Mouse (Mus musculus) spleen, postnatal 4 days (tissue): ENCODE data around the gene Pcsk7.

Source experiments
- DNase-seq, 2 experiments: peaks; one replicate each; pipeline ENCODE4 v3.0.0; 2022; ENCODE audit warnings: low spot score in 2 of 2

Gene Pcsk7

GRCm38 (mm10) chr9:45938952-45939637, 32.8 kb downstream of the Pcsk7 start:
- peak in 1 of 2 experiments; percentile 61 for DNase-seq

- DNase-seq: no peak
Measured at GRCm38 (mm10) chr9:45939794-45940193, 33.5 kb downstream of the Pcsk7 start.

- DNase-seq: peak in 1 of 2 experiments; percentile 48
Measured at GRCm38 (mm10) chr9:45941329-45941888, 35.1 kb downstream of the Pcsk7 start.

GRCm38 (mm10) chr9:45942464-45942863, 36.2 kb downstream of the Pcsk7 start:
- DNase-seq: no peak

- peak in 1 of 2 experiments; percentile 55 for DNase-seq
Measured at GRCm38 (mm10) chr9:45942916-45943315, 36.6 kb downstream of the Pcsk7 start.

GRCm38 (mm10) chr9:45943628-45944505, 37.6 kb downstream of the Pcsk7 start:
- DNase-seq: peak in 1 of 2 experiments; percentile 63

- peak; percentile 50 to 72 for DNase-seq
Measured at GRCm38 (mm10) chr9:45944506-45945400, 38.5 kb downstream of the Pcsk7 start.

GRCm38 (mm10) chr9:45945721-45946120, 39.4 kb downstream of the Pcsk7 start:
- peak in 1 of 2 experiments; percentile 60 for DNase-seq

GRCm38 (mm10) chr9:45946182-45946871, 40.0 kb downstream of the Pcsk7 start:
- DNase-seq: peak in 1 of 2 experiments; percentile 61

GRCm38 (mm10) chr9:45946872-45947183, 40.5 kb downstream of the Pcsk7 start:
- DNase-seq: peak in 1 of 2 experiments; percentile 58

GRCm38 (mm10) chr9:45952057-45952456, 45.8 kb downstream of the Pcsk7 start:
- no peak for DNase-seq

GRCm38 (mm10) chr9:45952890-45953289, 46.6 kb downstream of the Pcsk7 start:
- DNase-seq: no peak

GRCm38 (mm10) chr9:45953511-45954293, 47.4 kb downstream of the Pcsk7 start:
- no peak for DNase-seq

- peak; percentile 38 to 83 for DNase-seq
Measured at GRCm38 (mm10) chr9:45954294-45955106, 48.2 kb downstream of the Pcsk7 start.

GRCm38 (mm10) chr9:45955107-45955963, 49.0 kb downstream of the Pcsk7 start, which contains the start of gene Sidt2:
TSS of gene Sidt2 (minus strand) at chr9:45955258.
- DNase-seq: peak; percentile 81 to 92

GRCm38 (mm10) chr9:45958023-45958670, 51.9 kb downstream of the Pcsk7 start:
- DNase-seq: no peak

GRCm38 (mm10) chr9:45958851-45959250, 52.6 kb downstream of the Pcsk7 start:
- no peak for DNase-seq

- DNase-seq: no peak
Measured at GRCm38 (mm10) chr9:45959661-45960060, 53.4 kb downstream of the Pcsk7 start.
